8 mouse cellular contexts compared by ENCODE assay signal in genomic region chr4:45018452-45018980, GRCm38 (mm10). TPM values are rescaled to one million over a fixed set of nuclear protein-coding genes. Genes with fewer than 3 reads are reported as not detected.
DNase-seq lines count a peak whose midpoint lies in the region; ATAC-seq and TF ChIP-seq lines count a peak whose summit lies in the region.

Polr1e (plus strand) TSS chr4:45018583.

- peak; percentile 81 to 92 for DNase-seq in CD8-positive naive resting alpha-beta T cell, adult 2 months (ENCODE audit: low read depth in 2 of 2, low spot score in 2 of 2)
- peak; percentile 97 for DNase-seq in c-Kit-positive CD71-negative TER-119-negative erythroid progenitor cells, embryonic 14.5 days (ENCODE audit: low read depth)
- DNase-seq in forebrain, embryonic 10.5 days (ENCODE audit: extremely low spot score, low spot score) = peak; percentile 94
- peak; percentile 97 to 99 for DNase-seq in kidney, postnatal 25 days
- DNase-seq in liver, embryonic 14.5 days (ENCODE audit: low read depth in 3 of 3, low spot score in 3 of 3) = peak; percentile 88 to 95 (median 92)
- DNase-seq in neural tube, embryonic 11.5 days (ENCODE audit: low spot score) = peak; percentile 93
- DNase-seq in stomach, postnatal 0 days (ENCODE audit: low spot score) = peak; percentile 95

- peak within 1 kb of the TSS; percentile 87 for H3K4me3 ChIP-seq in forebrain, embryonic 10.5 days
- H3K4me3 ChIP-seq in heart, embryonic 15.5 days = peak within 1 kb of the TSS; percentile 76
- peak within 1 kb of the TSS; percentile 89 to 99 for H3K4me3 ChIP-seq in liver, embryonic 14.5 days (ENCODE audit: insufficient read depth in 1 of 2, low read depth in 2 of 2, low read length in 2 of 2)
- H3K4me3 ChIP-seq in neural tube, embryonic 11.5 days (ENCODE audit: low read depth, low read length) = peak within 1 kb of the TSS; percentile 82
- H3K4me3 ChIP-seq in stomach, postnatal 0 days (ENCODE audit: low read depth, low read length) = peak within 1 kb of the TSS; percentile 69

- 0% methylated on average over 29 of the region's 29 CpGs for WGBS in forebrain, embryonic 10.5 days
- WGBS in heart, embryonic 15.5 days = under 1% methylated on average over 29 of the region's 29 CpGs
- 0% methylated on average over 29 of the region's 29 CpGs for WGBS in liver, embryonic 14.5 days (ENCODE audit: insufficient replicate concordance)
- WGBS in neural tube, embryonic 11.5 days = under 1% methylated on average over 29 of the region's 29 CpGs
- WGBS in stomach, postnatal 0 days = under 1% methylated on average over 29 of the region's 29 CpGs

- H3K4me2 ChIP-seq in heart, embryonic 15.5 days = peak within 1 kb of the TSS; percentile 87
- peak within 1 kb of the TSS; percentile 87 for H3K4me2 ChIP-seq in liver, embryonic 14.5 days (ENCODE audit: low read depth)
- H3K4me2 ChIP-seq in neural tube, embryonic 11.5 days (ENCODE audit: low read depth) = peak within 1 kb of the TSS; percentile 79
- peak within 1 kb of the TSS; percentile 96 for H3K4me2 ChIP-seq in stomach, postnatal 0 days (replicated peaks; ENCODE audit: low read depth)

- peak; percentile 87 for ATAC-seq in heart, embryonic 15.5 days (replicated peaks; ENCODE audit: insufficient number of reproducible peaks, insufficient read depth, low FRiP score, low read depth)
- peak; percentile 89 for ATAC-seq in liver, embryonic 14.5 days (ENCODE audit: insufficient read depth)
- ATAC-seq in neural tube, embryonic 11.5 days (ENCODE audit: insufficient read depth, low FRiP score, low TSS enrichment) = peak; percentile 94
- peak; percentile 92 for ATAC-seq in stomach, postnatal 0 days (ENCODE audit: low FRiP score, low TSS enrichment)

- TF ChIP-seq EP300 in liver, embryonic 14.5 days (IDR thresholded peaks at IDR 0.05; ENCODE audit: low read depth) = no peak
- no peak for TF ChIP-seq EP300 in stomach, postnatal 0 days (optimal IDR thresholded peaks at IDR 0.05)

- TF ChIP-seq CTCF in liver, embryonic 14.5 days (IDR thresholded peaks at IDR 0.05; ENCODE audit: low read depth) = no peak
- no peak for TF ChIP-seq CTCF in stomach, postnatal 0 days (IDR thresholded peaks at IDR 0.05; ENCODE audit: low read depth)

- peaks cover 32% of the 10 kb centered on the region for H3K4me1 ChIP-seq in forebrain, embryonic 10.5 days
- peaks cover 25% of the 10 kb centered on the region for H3K4me1 ChIP-seq in heart, embryonic 15.5 days (replicated peaks)
- H3K4me1 ChIP-seq in liver, embryonic 14.5 days (replicated peaks; ENCODE audit: control insufficient read depth in 2 of 2, insufficient read depth in 2 of 2, low read length in 1 of 2) = peaks cover 8 to 19% of the 10 kb centered on the region in 2 experiments; a peak in 3 of 4 replicates
- peaks cover 9% of the 10 kb centered on the region for H3K4me1 ChIP-seq in neural tube, embryonic 11.5 days (ENCODE audit: control insufficient read depth, insufficient read depth, low read length)
- no peaks in the 10 kb centered on the region for H3K4me1 ChIP-seq in stomach, postnatal 0 days (replicated peaks; ENCODE audit: control insufficient read depth, insufficient read depth)

- no peaks in the 10 kb centered on the region for H3K9me3 ChIP-seq in forebrain, embryonic 10.5 days
- H3K9me3 ChIP-seq in heart, embryonic 15.5 days (replicated peaks) = no peaks in the 10 kb centered on the region
- H3K9me3 ChIP-seq in liver, embryonic 14.5 days (ENCODE audit: control insufficient read depth, low read length) = no peaks in the 10 kb centered on the region
- no peaks in the 10 kb centered on the region for H3K9me3 ChIP-seq in neural tube, embryonic 11.5 days (ENCODE audit: control insufficient read depth, low read length)
- H3K9me3 ChIP-seq in stomach, postnatal 0 days (ENCODE audit: control insufficient read depth, low read length) = no peaks in the 10 kb centered on the region

- peak within 1 kb of the TSS; percentile 63 for H3K9ac ChIP-seq in heart, embryonic 15.5 days
- peak within 1 kb of the TSS; percentile 72 for H3K9ac ChIP-seq in liver, embryonic 14.5 days (replicated peaks)
- H3K9ac ChIP-seq in neural tube, embryonic 11.5 days (ENCODE audit: low read length) = peak within 1 kb of the TSS; percentile 71
- H3K9ac ChIP-seq in stomach, postnatal 0 days (ENCODE audit: low read length) = peak within 1 kb of the TSS; percentile 69

- H3K27me3 ChIP-seq in forebrain, embryonic 10.5 days (ENCODE audit: poor library complexity, severe bottlenecking) = no peaks in the 10 kb centered on the region
- H3K27me3 ChIP-seq in heart, embryonic 15.5 days = no peaks in the 10 kb centered on the region
- H3K27me3 ChIP-seq in liver, embryonic 14.5 days (ENCODE audit: control insufficient read depth, insufficient read depth, low read length) = no peaks in the 10 kb centered on the region
- H3K27me3 ChIP-seq in neural tube, embryonic 11.5 days (ENCODE audit: control insufficient read depth, insufficient read depth, low read length) = no peaks in the 10 kb centered on the region
- H3K27me3 ChIP-seq in stomach, postnatal 0 days (ENCODE audit: control insufficient read depth, insufficient read depth, low read length) = no peaks in the 10 kb centered on the region

- peaks cover 18% of the 10 kb centered on the region for H3K36me3 ChIP-seq in forebrain, embryonic 10.5 days (replicated peaks)
- peaks cover 4% of the 10 kb centered on the region; the same call in 1 of the 2 replicates for H3K36me3 ChIP-seq in heart, embryonic 15.5 days
- no peaks in the 10 kb centered on the region for H3K36me3 ChIP-seq in liver, embryonic 14.5 days (replicated peaks; ENCODE audit: control insufficient read depth, insufficient read depth, low read depth)
- no peaks in the 10 kb centered on the region for H3K36me3 ChIP-seq in neural tube, embryonic 11.5 days (ENCODE audit: control insufficient read depth, insufficient read depth, low read length)
- peaks cover 2% of the 10 kb centered on the region; the same call in 1 of the 2 replicates for H3K36me3 ChIP-seq in stomach, postnatal 0 days (ENCODE audit: control insufficient read depth, insufficient read depth, low read length)

- peak within 1 kb of the TSS; percentile 85 for H3K27ac ChIP-seq in forebrain, embryonic 10.5 days
- H3K27ac ChIP-seq in heart, embryonic 15.5 days = peak within 1 kb of the TSS; percentile 60
- no peak within 1 kb of the TSS for H3K27ac ChIP-seq in liver, embryonic 14.5 days
- no peak within 1 kb of the TSS for H3K27ac ChIP-seq in neural tube, embryonic 11.5 days (ENCODE audit: low read depth, low read length)
- no peak within 1 kb of the TSS; the same call in 1 of the 2 replicates for H3K27ac ChIP-seq in stomach, postnatal 0 days (replicated peaks)

RNA-seq across cellular contexts. Expression of gene Polr1e, which starts in this region (rescaled TPM):
- polyA plus RNA-seq in forebrain, embryonic 10.5 days (2016; fragmentation: Nextera tagmentation; extraction: Ambion mirVana) = 64.8 and 71.4 TPM in 2 replicates
- polyA plus RNA-seq in heart, embryonic 15.5 days (2015; fragmentation: Nextera tagmentation; extraction: Ambion mirVana) = 71.2 and 73.8 TPM in 2 replicates
- polyA plus RNA-seq in liver, embryonic 14.5 days (2012; rRNA removed) = 4.2 and 7.8 TPM in 2 replicates
- polyA plus RNA-seq in liver, embryonic 14.5 days (2014; fragmentation: Nextera tagmentation; extraction: Ambion mirVana) = 15.5 and 18.9 TPM in 2 replicates
- 51.6 and 56.7 TPM in 2 replicates for polyA plus RNA-seq in neural tube, embryonic 11.5 days (2014; fragmentation: Nextera tagmentation; extraction: Ambion mirVana)
- 18.3 and 19.9 TPM in 2 replicates for polyA plus RNA-seq in stomach, postnatal 0 days (2015; fragmentation: Nextera tagmentation; extraction: Ambion mirVana)

Comparison
In these comparisons a context has a peak if more than half of its experiments do, and no peak if none do; other contexts are left out.
1. H3K27ac ChIP-seq: peak in forebrain, embryonic 10.5 days (single experiment) and heart, embryonic 15.5 days (single experiment); none in liver, embryonic 14.5 days (single experiment), neural tube, embryonic 11.5 days (single experiment) and stomach, postnatal 0 days (single experiment).
2. Peak in every context shown above with its lines, with median percentiles within 50 percentile points of each other: DNase-seq, H3K4me3 ChIP-seq, ATAC-seq, H3K4me2 ChIP-seq and H3K9ac ChIP-seq.